Mouse (Mus musculus) heart, adult 2 months (tissue): ENCODE measurements around the gene Ankrd13c.

Source experiments
- CTCF ChIP-seq: fragments of 200-600 bp; IDR thresholded peaks from 2 replicates; pipeline ENCODE4 v1.8.1; 2022; ENCODE audit warnings: antibody characterized with exemption, mild to moderate bottlenecking, moderate library complexity
- POLR2A ChIP-seq: fragments of 200-500 bp; IDR thresholded peaks from 2 replicates; pipeline ENCODE4 v1.6.1; 2011; ENCODE audit warnings: mild to moderate bottlenecking, low read depth, low read length, control low read depth; ENCODE audit not compliant: insufficient read depth

- TF ChIP-seq POLR2A (no peak), CTCF (no peak)
These were observed 17.6 kb upstream of the Ankrd13c start for GRCm38 (mm10) chr3:157929417-157929816.
